Mouse (Mus musculus): ENCODE data around the gene Mvd. TPM values are rescaled to one million over a fixed set of nuclear protein-coding genes. Genes with fewer than 3 reads are reported as not detected.

Mvd gene
- polyA plus RNA-seq, 1 experiment = 6.3 TPM

GRCm38 (mm10) chr8:122473911-122474421 lies 30.7 kb upstream of the Mvd start:
- no peak for TF ChIP-seq POLR2A (IDR thresholded peaks at IDR 0.05; ENCODE audit: borderline replicate concordance, control insufficient read depth, low read depth, low read length)
- no peak for TF ChIP-seq CTCF (IDR thresholded peaks at IDR 0.05; ENCODE audit: control insufficient read depth, insufficient read depth, low read length)
- WGBS = 11% methylated on average over 8 of the region's 8 CpGs
- Histone ChIP-seq H3K27ac (ENCODE audit: control insufficient read depth, insufficient read depth, low read depth, low read length, poor library complexity) (peak overlapping the region; percentile 76), H3K4me3 (replicated peaks; ENCODE audit: control insufficient read depth, low read depth, low read length) (peak overlapping the region; percentile 6), H3K4me1 (ENCODE audit: control insufficient read depth, insufficient read depth, low read length) (peaks cover 17% of the 10 kb centered on the region; the same call in 1 of the 2 replicates)

GRCm38 (mm10) chr8:122470691-122471090 lies 27.5 kb upstream of the Mvd start:
- peaks cover 15% of the 10 kb centered on the region; the same call in 1 of the 2 replicates for H3K4me1 ChIP-seq (ENCODE audit: control insufficient read depth, insufficient read depth, low read length)
- H3K4me3 ChIP-seq (replicated peaks; ENCODE audit: control insufficient read depth, low read depth, low read length) = peak overlapping the region; percentile 0
- H3K27ac ChIP-seq (ENCODE audit: control insufficient read depth, insufficient read depth, low read depth, low read length, poor library complexity) = peak overlapping the region; percentile 35
- TF ChIP-seq POLR2A (IDR thresholded peaks at IDR 0.05; ENCODE audit: borderline replicate concordance, control insufficient read depth, low read depth, low read length) = no peak
- TF ChIP-seq CTCF (IDR thresholded peaks at IDR 0.05; ENCODE audit: control insufficient read depth, insufficient read depth, low read length) = no peak
- WGBS = 28% methylated on average over 5 of the region's 5 CpGs

- WGBS = 44% methylated on average over 10 of the region's 10 CpGs
- Histone ChIP-seq H3K4me1 (ENCODE audit: control insufficient read depth, insufficient read depth, low read length) (peaks cover 15% of the 10 kb centered on the region; the same call in 1 of the 2 replicates), H3K4me3 (replicated peaks; ENCODE audit: control insufficient read depth, low read depth, low read length) (no peak overlapping the region), H3K27ac (ENCODE audit: control insufficient read depth, insufficient read depth, low read depth, low read length, poor library complexity) (peak overlapping the region; percentile 24; the same call in 1 of the 2 replicates)
- no peak for TF ChIP-seq CTCF (IDR thresholded peaks at IDR 0.05; ENCODE audit: control insufficient read depth, insufficient read depth, low read length)
- no peak for TF ChIP-seq POLR2A (IDR thresholded peaks at IDR 0.05; ENCODE audit: borderline replicate concordance, control insufficient read depth, low read depth, low read length)
These were observed 26.7 kb upstream of the Mvd start for GRCm38 (mm10) chr8:122469965-122470364.

GRCm38 (mm10) chr8:122469407-122469806 lies 26.2 kb upstream of the Mvd start:
- H3K27ac ChIP-seq (ENCODE audit: control insufficient read depth, insufficient read depth, low read depth, low read length, poor library complexity) = peak overlapping the region; percentile 24; the same call in 1 of the 2 replicates
- WGBS = 75% methylated on average over 6 of the region's 6 CpGs
- no peak overlapping the region for H3K4me3 ChIP-seq (replicated peaks; ENCODE audit: control insufficient read depth, low read depth, low read length)
- peaks cover 15% of the 10 kb centered on the region; the same call in 1 of the 2 replicates for H3K4me1 ChIP-seq (ENCODE audit: control insufficient read depth, insufficient read depth, low read length)
- no peak for TF ChIP-seq CTCF (IDR thresholded peaks at IDR 0.05; ENCODE audit: control insufficient read depth, insufficient read depth, low read length)
- TF ChIP-seq POLR2A (IDR thresholded peaks at IDR 0.05; ENCODE audit: borderline replicate concordance, control insufficient read depth, low read depth, low read length) = no peak

- WGBS = 81% methylated on average over 13 of the region's 13 CpGs
These were observed 24.6 kb upstream of the Mvd start for GRCm38 (mm10) chr8:122467816-122468215.

GRCm38 (mm10) chr8:122464985-122465384 lies 21.8 kb upstream of the Mvd start:
- 50% methylated on average over 7 of the region's 7 CpGs for WGBS
- Histone ChIP-seq H3K27ac (ENCODE audit: control insufficient read depth, insufficient read depth, low read depth, low read length, poor library complexity) (no peak overlapping the region), H3K4me1 (ENCODE audit: control insufficient read depth, insufficient read depth, low read length) (peaks cover 12% of the 10 kb centered on the region; the same call in 1 of the 2 replicates), H3K4me3 (replicated peaks; ENCODE audit: control insufficient read depth, low read depth, low read length) (no peak overlapping the region)
- TF ChIP-seq CTCF (IDR thresholded peaks at IDR 0.05; ENCODE audit: control insufficient read depth, insufficient read depth, low read length) = no peak
- TF ChIP-seq POLR2A (IDR thresholded peaks at IDR 0.05; ENCODE audit: borderline replicate concordance, control insufficient read depth, low read depth, low read length) = no peak

More at GRCm38 (mm10) chr8:122467816-122468215, 24.6 kb upstream of the Mvd start:
- Histone ChIP-seq H3K4me1 (ENCODE audit: control insufficient read depth, insufficient read depth, low read length) (peaks cover 12% of the 10 kb centered on the region; the same call in 1 of the 2 replicates), H3K27ac (ENCODE audit: control insufficient read depth, insufficient read depth, low read depth, low read length, poor library complexity) (no peak overlapping the region), H3K4me3 (replicated peaks; ENCODE audit: control insufficient read depth, low read depth, low read length) (no peak overlapping the region)
- TF ChIP-seq CTCF (IDR thresholded peaks at IDR 0.05; ENCODE audit: control insufficient read depth, insufficient read depth, low read length) = no peak
- TF ChIP-seq POLR2A (IDR thresholded peaks at IDR 0.05; ENCODE audit: borderline replicate concordance, control insufficient read depth, low read depth, low read length) = 0 out of 2 replicates have a peak, but pooled peaks have one; percentile 18

- 20% methylated on average over 12 of the region's 12 CpGs for WGBS
- no peak for TF ChIP-seq POLR2A (IDR thresholded peaks at IDR 0.05; ENCODE audit: borderline replicate concordance, control insufficient read depth, low read depth, low read length)
- TF ChIP-seq CTCF (IDR thresholded peaks at IDR 0.05; ENCODE audit: control insufficient read depth, insufficient read depth, low read length) = no peak
- H3K4me3 ChIP-seq (replicated peaks; ENCODE audit: control insufficient read depth, low read depth, low read length) = no peak overlapping the region
- H3K4me1 ChIP-seq (ENCODE audit: control insufficient read depth, insufficient read depth, low read length) = peaks cover 6% of the 10 kb centered on the region; the same call in 1 of the 2 replicates
- no peak overlapping the region for H3K27ac ChIP-seq (ENCODE audit: control insufficient read depth, insufficient read depth, low read depth, low read length, poor library complexity)
These were observed 20.7 kb upstream of the Mvd start for GRCm38 (mm10) chr8:122463651-122464640.

- H3K27ac ChIP-seq (ENCODE audit: control insufficient read depth, insufficient read depth, low read depth, low read length, poor library complexity) = no peak overlapping the region
- TF ChIP-seq POLR2A (IDR thresholded peaks at IDR 0.05; ENCODE audit: borderline replicate concordance, control insufficient read depth, low read depth, low read length) (no peak), CTCF (IDR thresholded peaks at IDR 0.05; ENCODE audit: control insufficient read depth, insufficient read depth, low read length) (no peak)
- H3K4me3 ChIP-seq (replicated peaks; ENCODE audit: control insufficient read depth, low read depth, low read length) = no peak overlapping the region
- 73% methylated on average over 8 of the region's 8 CpGs for WGBS
- peaks cover 6% of the 10 kb centered on the region; the same call in 1 of the 2 replicates for H3K4me1 ChIP-seq (ENCODE audit: control insufficient read depth, insufficient read depth, low read length)
These were observed 19.3 kb upstream of the Mvd start for GRCm38 (mm10) chr8:122462510-122462909.

Data from bone marrow, adult 2 months (tissue).